Mouse (Mus musculus) cortical plate, adult 2 months (tissue): Measurements from ENCODE around the gene Tnc. TPM values are rescaled to one million over a fixed set of nuclear protein-coding genes. Genes with fewer than 3 reads are reported as not detected.

Source experiments
- H3K27ac ChIP-seq: fragments of 200-500 bp; 2 replicates; pipeline ENCODE4 v1.5.1; 2012; ENCODE audit warnings: low read length, control low read depth, inconsistent platforms; ENCODE audit not compliant: insufficient read depth
- H3K4me1 ChIP-seq: fragments of 200-500 bp; 2 replicates; pipeline ENCODE4 v1.6.1; 2011; ENCODE audit warnings: low read length; ENCODE audit not compliant: control insufficient read depth, insufficient read depth
- H3K4me3 ChIP-seq: fragments of 200-500 bp; 2 replicates; pipeline ENCODE4 v1.5.1; 2011; ENCODE audit warnings: mild to moderate bottlenecking, low read length, control low read depth; ENCODE audit not compliant: insufficient read depth
- CTCF ChIP-seq: fragments of 200-500 bp; IDR thresholded peaks from 2 replicates; pipeline ENCODE4 v1.5.1; 2011; ENCODE audit warnings: mild to moderate bottlenecking, control low read depth, low read length; ENCODE audit not compliant: insufficient read depth; ENCODE audit errors: extremely low read depth
- POLR2A ChIP-seq: fragments of 200-500 bp; IDR thresholded peaks from 2 replicates; pipeline ENCODE4 v1.6.1; 2011; ENCODE audit warnings: mild to moderate bottlenecking, low read length, control low read depth; ENCODE audit not compliant: insufficient read depth; ENCODE audit errors: extremely low read depth
- polyA plus RNA-seq: library from polyadenylated mRNA; depleted of rRNA; stranded (reverse); fragments of >200 nt; gene quantifications from 2 replicates; pipeline ENCODE4 v1.2.3, GENCODE M21; 2012

Tnc gene
- polyA plus RNA-seq, 1 experiment, result 1.7 TPM

- Histone ChIP-seq H3K27ac (no peak overlapping the region), H3K4me3 (no peak overlapping the region), H3K4me1 (no peaks in the 10 kb centered on the region)
- no peak for TF ChIP-seq CTCF
- TF ChIP-seq POLR2A, result no peak
These were observed 27.9 kb upstream of the Tnc start for GRCm38 (mm10) chr4:64074725-64075124.

GRCm38 (mm10) chr4:64067394-64067793 is 20.6 kb upstream of the Tnc start:
- H3K4me1 ChIP-seq, result no peaks in the 10 kb centered on the region

GRCm38 (mm10) chr4:64065266-64065665 is 18.5 kb upstream of the Tnc start:
- TF ChIP-seq POLR2A, result no peak
- no peak for TF ChIP-seq CTCF

More at GRCm38 (mm10) chr4:64067394-64067793, 20.6 kb upstream of the Tnc start:
- Histone ChIP-seq H3K27ac (no peak overlapping the region), H3K4me3 (no peak overlapping the region)
- TF ChIP-seq CTCF (no peak), POLR2A (no peak)

GRCm38 (mm10) chr4:64058856-64059231 is 12.0 kb upstream of the Tnc start:
- H3K4me1 ChIP-seq, result no peaks in the 10 kb centered on the region
- H3K4me3 ChIP-seq, result no peak overlapping the region
- H3K27ac ChIP-seq, result no peak overlapping the region
- TF ChIP-seq CTCF (no peak), POLR2A (no peak)

More at GRCm38 (mm10) chr4:64065266-64065665, 18.5 kb upstream of the Tnc start:
- Histone ChIP-seq H3K4me1 (no peaks in the 10 kb centered on the region), H3K4me3 (no peak overlapping the region), H3K27ac (no peak overlapping the region)

GRCm38 (mm10) chr4:64058048-64058855 is 11.4 kb upstream of the Tnc start:
- no peaks in the 10 kb centered on the region for H3K4me1 ChIP-seq
- no peak overlapping the region for H3K27ac ChIP-seq
- TF ChIP-seq CTCF, result no peak
- no peak for TF ChIP-seq POLR2A
- no peak overlapping the region for H3K4me3 ChIP-seq

- Histone ChIP-seq H3K4me1 (no peaks in the 10 kb centered on the region), H3K4me3 (no peak overlapping the region), H3K27ac (no peak overlapping the region)
- no peak for TF ChIP-seq CTCF
- TF ChIP-seq POLR2A, result no peak
These were observed 1.4 kb upstream of the Tnc start for GRCm38 (mm10) chr4:64048177-64048576.

- H3K4me1 ChIP-seq, result no peaks in the 10 kb centered on the region
- no peak for TF ChIP-seq CTCF
- no peak for TF ChIP-seq POLR2A
- no peak overlapping the region for H3K27ac ChIP-seq
- no peak overlapping the region for H3K4me3 ChIP-seq
These were observed 2.9 kb downstream of the Tnc start for GRCm38 (mm10) chr4:64043893-64044292.

- Histone ChIP-seq H3K4me3 (no peak overlapping the region), H3K27ac (no peak overlapping the region), H3K4me1 (no peaks in the 10 kb centered on the region)
- TF ChIP-seq CTCF (no peak), POLR2A (no peak)
These were observed 3.4 kb downstream of the Tnc start for GRCm38 (mm10) chr4:64043371-64043770.

GRCm38 (mm10) chr4:64039091-64039490 is 7.7 kb downstream of the Tnc start:
- TF ChIP-seq POLR2A (no peak), CTCF (no peak)
- Histone ChIP-seq H3K27ac (no peak overlapping the region), H3K4me1 (no peaks in the 10 kb centered on the region), H3K4me3 (no peak overlapping the region)

- no peak overlapping the region for H3K27ac ChIP-seq
- H3K4me3 ChIP-seq, result no peak overlapping the region
- no peaks in the 10 kb centered on the region for H3K4me1 ChIP-seq
- TF ChIP-seq POLR2A, result no peak
- TF ChIP-seq CTCF, result no peak
These were observed 9.3 kb downstream of the Tnc start for GRCm38 (mm10) chr4:64037513-64037912.
